Mouse (Mus musculus) forebrain, embryonic 13.5 days (tissue): ENCODE measurements around the gene Wnt6. TPM values are rescaled to one million over a fixed set of nuclear protein-coding genes. Genes with fewer than 3 reads are reported as not detected.
"Not testable (repeated sequence)": the region's sequence is repeated elsewhere in the genome, so short reads cannot be mapped to it uniquely, and the experiment has no call there.

Experiments used
- ATAC-seq: fragments of 200-750 bp; cut with Nextera tagmentation; 2 replicates; pipeline ENCODE4 v1.8.0; 2017
- H3K27ac ChIP-seq: fragments of 300-500 bp; sonication (generic); 2 replicates; pipeline ENCODE4 v1.5.1; 2015; ENCODE audit warnings: inconsistent platforms, mild to moderate bottlenecking, moderate library complexity
- H3K27me3 ChIP-seq: fragments of 300-500 bp; sonication (generic); 2 replicates; pipeline ENCODE4 v1.6.1; 2015; ENCODE audit warnings: mild to moderate bottlenecking, inconsistent platforms
- H3K36me3 ChIP-seq: fragments of 300-500 bp; sonication (generic); 2 replicates; pipeline ENCODE4 v1.6.1; 2015; ENCODE audit warnings: mild to moderate bottlenecking, inconsistent platforms; ENCODE audit not compliant: poor library complexity, severe bottlenecking
- H3K4me1 ChIP-seq: fragments of 300-500 bp; sonication (generic); 2 replicates; pipeline ENCODE4 v1.6.1; 2015; ENCODE audit warnings: inconsistent platforms
- H3K4me2 ChIP-seq: fragments of 300-500 bp; sonication (generic); 2 replicates; pipeline ENCODE4 v1.6.1; 2015; ENCODE audit warnings: inconsistent platforms, mild to moderate bottlenecking, moderate library complexity
- H3K4me3 ChIP-seq: fragments of 300-500 bp; sonication (generic); 2 replicates; pipeline ENCODE4 v1.5.1; 2015; ENCODE audit warnings: mild to moderate bottlenecking, inconsistent platforms
- H3K9ac ChIP-seq: fragments of 300-500 bp; sonication (generic); 2 replicates; pipeline ENCODE4 v1.6.1; 2015; ENCODE audit warnings: mild to moderate bottlenecking, inconsistent platforms
- H3K9me3 ChIP-seq: fragments of 300-500 bp; sonication (generic); replicated peaks from 2 replicates; pipeline ENCODE4 v1.6.1; 2016; ENCODE audit warnings: inconsistent platforms
- WGBS: fragments of 180-500 bp; shearing (Covaris S2); methylation state at CpG from one replicate; pipeline ENCODE4 v1.1.7; 2015; 5-methylcytosine and 5-hydroxymethylcytosine counted together
- polyA plus RNA-seq: library from polyadenylated mRNA; unstranded; fragments of >200 nt; fragmentation: Nextera tagmentation; extraction: Ambion mirVana; gene quantifications from 2 replicates; pipeline ENCODE4 v1.2.1, GENCODE M21; 2015

Gene Wnt6
- polyA plus RNA-seq, 1 experiment from 2014 or later = 0.92 TPM

- Histone ChIP-seq H3K27me3 (peaks cover 23% of the 10 kb centered on the region), H3K27ac (no peak overlapping the region), H3K4me3 (no peak overlapping the region), H3K9me3 (no peaks in the 10 kb centered on the region), H3K4me1 (peaks cover 7% of the 10 kb centered on the region), H3K9ac (no peak overlapping the region), H3K36me3 (no peaks in the 10 kb centered on the region), H3K4me2 (no peak overlapping the region)
- WGBS = 71% methylated on average over 9 of the region's 9 CpGs
- ATAC-seq = no peak
These were observed 43.4 kb downstream of the Wnt6 start for GRCm38 (mm10) chr1:74814931-74815647.

GRCm38 (mm10) chr1:74815965-74816364 lies 44.3 kb downstream of the Wnt6 start:
- not testable (repeated sequence) for H3K4me2 ChIP-seq, ATAC-seq

GRCm38 (mm10) chr1:74816612-74817199 lies 45.0 kb downstream of the Wnt6 start:
- 6% methylated on average over 38 of the region's 38 CpGs for WGBS
- Histone ChIP-seq H3K4me2 (peak overlapping the region; percentile 67), H3K36me3 (no peaks in the 10 kb centered on the region), H3K9ac (peak overlapping the region; percentile 87), H3K27me3 (peaks cover 11% of the 10 kb centered on the region), H3K27ac (peak overlapping the region; percentile 80), H3K4me3 (peak overlapping the region; percentile 75), H3K4me1 (peaks cover 7% of the 10 kb centered on the region), H3K9me3 (no peaks in the 10 kb centered on the region)
- ATAC-seq = peak; percentile 92

More at GRCm38 (mm10) chr1:74815965-74816364, 44.3 kb downstream of the Wnt6 start:
- H3K4me1 ChIP-seq, H3K9me3 ChIP-seq, H3K9ac ChIP-seq, H3K27ac ChIP-seq, H3K36me3 ChIP-seq, H3K4me3 ChIP-seq: not testable (repeated sequence)
- 91% methylated on average over 6 of the region's 6 CpGs for WGBS
- H3K27me3 ChIP-seq = peaks cover 17% of the 10 kb centered on the region

- Histone ChIP-seq H3K9ac (peak overlapping the region; percentile 87), H3K36me3 (no peaks in the 10 kb centered on the region), H3K27me3 (peaks cover 11% of the 10 kb centered on the region), H3K27ac (peak overlapping the region; percentile 80), H3K4me3 (peak overlapping the region; percentile 75), H3K9me3 (no peaks in the 10 kb centered on the region), H3K4me1 (peaks cover 7% of the 10 kb centered on the region), H3K4me2 (peak overlapping the region; percentile 67)
- 15% methylated on average over 14 of the region's 14 CpGs for WGBS
- peak; percentile 55 for ATAC-seq
These were observed 45.5 kb downstream of the Wnt6 start for GRCm38 (mm10) chr1:74817219-74817618.

- no peak for ATAC-seq
- peaks cover 7% of the 10 kb centered on the region for H3K4me1 ChIP-seq
- 92% methylated on average over 1 of the region's 1 CpGs for WGBS
- no peak overlapping the region for H3K27ac ChIP-seq
- H3K36me3 ChIP-seq = no peaks in the 10 kb centered on the region
- no peaks in the 10 kb centered on the region for H3K9me3 ChIP-seq
- no peak overlapping the region for H3K4me2 ChIP-seq
- no peak overlapping the region for H3K9ac ChIP-seq
- H3K4me3 ChIP-seq = no peak overlapping the region
- peaks cover 2% of the 10 kb centered on the region; the same call in 1 of the 2 replicates for H3K27me3 ChIP-seq
These were observed 46.8 kb downstream of the Wnt6 start for GRCm38 (mm10) chr1:74818509-74818908.

DNA sequence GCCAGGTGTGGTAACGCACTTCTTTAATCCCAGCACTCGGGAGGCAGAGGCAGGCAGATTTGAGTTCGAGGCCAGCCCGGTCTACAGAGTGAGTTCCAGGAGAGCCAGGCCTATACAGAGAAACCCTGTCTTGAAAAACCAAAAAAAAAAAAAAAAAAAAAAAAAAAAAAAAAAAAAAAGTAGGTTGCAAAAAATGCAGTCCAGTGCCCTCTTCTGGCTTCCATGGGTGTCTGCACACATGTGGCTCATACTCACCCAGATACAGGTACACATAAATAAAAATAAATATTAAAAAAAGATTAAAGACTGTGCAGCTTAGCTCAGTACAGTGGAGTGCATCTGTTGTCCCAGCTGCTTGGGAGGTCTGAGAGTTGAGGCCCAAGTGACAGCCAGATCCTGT lies 51.9 kb downstream of the Wnt6 start:
- not testable (repeated sequence) for H3K4me2 ChIP-seq, H3K9ac ChIP-seq, ATAC-seq, H3K27ac ChIP-seq, H3K9me3 ChIP-seq, H3K36me3 ChIP-seq, H3K4me3 ChIP-seq, H3K27me3 ChIP-seq
- peaks cover 13% of the 10 kb centered on the region for H3K4me1 ChIP-seq
- 97% methylated on average over 4 of the region's 4 CpGs for WGBS

- no peak for ATAC-seq
- peak overlapping the region; percentile 22; the same call in 1 of the 2 replicates for H3K4me2 ChIP-seq
These were observed 53.0 kb downstream of the Wnt6 start for GRCm38 (mm10) chr1:74824518-74825302.

DNA sequence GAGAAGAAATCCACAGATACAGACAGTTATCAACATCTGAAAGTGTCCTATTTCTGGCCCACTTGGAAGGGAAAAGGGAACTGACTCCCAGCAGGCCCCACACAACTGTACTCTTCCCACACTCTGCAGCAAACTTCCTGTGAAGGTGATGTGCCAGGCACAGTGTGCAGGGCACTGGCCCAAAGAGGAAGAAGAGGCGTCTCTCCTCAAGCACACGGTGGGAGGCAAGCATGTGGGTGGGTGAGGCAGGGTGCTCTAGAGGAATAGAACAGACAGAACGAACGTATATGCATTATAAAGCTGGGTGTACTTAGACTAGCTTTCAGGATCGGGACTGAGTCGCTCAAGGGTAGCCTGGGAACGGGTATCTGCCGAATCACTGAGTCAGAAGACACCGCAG lies 58.4 kb downstream of the Wnt6 start:
- no peak overlapping the region for H3K27ac ChIP-seq
- H3K27me3 ChIP-seq = no peaks in the 10 kb centered on the region
- no peaks in the 10 kb centered on the region for H3K36me3 ChIP-seq
- no peaks in the 10 kb centered on the region for H3K9me3 ChIP-seq
- ATAC-seq = no peak
- H3K4me1 ChIP-seq = peaks cover 6% of the 10 kb centered on the region
- no peak overlapping the region for H3K9ac ChIP-seq
- no peak overlapping the region for H3K4me2 ChIP-seq
- WGBS = 83% methylated on average over 9 of the region's 9 CpGs
- H3K4me3 ChIP-seq = no peak overlapping the region

More at GRCm38 (mm10) chr1:74824518-74825302, 53.0 kb downstream of the Wnt6 start:
- no peaks in the 10 kb centered on the region for H3K27me3 ChIP-seq
- WGBS = 5% methylated on average over 14 of the region's 14 CpGs
- H3K4me3 ChIP-seq = no peak overlapping the region
- no peaks in the 10 kb centered on the region for H3K9me3 ChIP-seq
- peaks cover 13% of the 10 kb centered on the region for H3K4me1 ChIP-seq
- no peaks in the 10 kb centered on the region for H3K36me3 ChIP-seq
- no peak overlapping the region for H3K9ac ChIP-seq
- no peak overlapping the region; the same call in 1 of the 2 replicates for H3K27ac ChIP-seq

DNA sequence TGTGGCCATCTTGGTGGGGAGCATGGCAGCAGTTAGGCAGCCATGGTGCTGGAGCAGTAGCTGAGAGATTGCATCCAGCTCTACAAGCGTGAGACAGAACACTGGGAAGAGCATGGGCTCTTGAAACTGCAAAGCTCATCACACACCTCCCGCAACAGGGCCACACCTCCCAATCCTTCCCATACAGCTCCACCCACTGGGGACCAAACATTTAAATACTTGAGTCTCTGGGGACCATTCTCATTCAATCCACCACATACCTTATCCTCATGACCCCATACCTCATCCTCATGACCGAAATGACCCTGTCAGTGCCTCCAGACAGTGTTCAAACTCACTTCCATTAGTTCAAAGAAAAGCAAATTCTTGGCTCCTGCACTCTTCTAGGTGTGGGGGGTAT lies 61.6 kb downstream of the Wnt6 start:
- H3K36me3 ChIP-seq = no peaks in the 10 kb centered on the region
- no peak overlapping the region for H3K9ac ChIP-seq
- H3K4me2 ChIP-seq = no peak overlapping the region
- H3K27me3 ChIP-seq = no peaks in the 10 kb centered on the region
- H3K9me3 ChIP-seq = no peaks in the 10 kb centered on the region
- H3K4me1 ChIP-seq = no peaks in the 10 kb centered on the region
- WGBS = 90% methylated on average over 3 of the region's 3 CpGs
- H3K27ac ChIP-seq = no peak overlapping the region
- H3K4me3 ChIP-seq = no peak overlapping the region
- no peak for ATAC-seq

Other genes starting within 250 kb of the Wnt6 start
- gene Plcd4, start 229.0 kb upstream of the Wnt6 start, polyA plus RNA-seq = 1.6 and 1.9 TPM in 2 replicates
- gene Usp37, start 227.6 kb upstream of the Wnt6 start, polyA plus RNA-seq = 35.8 and 38.5 TPM in 2 replicates
- 9.2 and 9.3 TPM in 2 replicates for gene Zfp142, start 183.6 kb upstream of the Wnt6 start, polyA plus RNA-seq
- gene Bcs1l, start 183.6 kb upstream of the Wnt6 start, polyA plus RNA-seq = 20.5 and 22.7 TPM in 2 replicates
- 38.8 and 42.8 TPM in 2 replicates for gene Rnf25, start 170.5 kb upstream of the Wnt6 start, polyA plus RNA-seq
- gene Stk36, start 170.4 kb upstream of the Wnt6 start, polyA plus RNA-seq = 24.5 and 24.7 TPM in 2 replicates
- gene Ttll4, start 110.1 kb upstream of the Wnt6 start, polyA plus RNA-seq = 16.7 and 21.2 TPM in 2 replicates
- gene Cyp27a1, start 58.3 kb upstream of the Wnt6 start, polyA plus RNA-seq = 0.81 and 1.4 TPM in 2 replicates
- not detected in 2 replicates for gene Prkag3, start 22.7 kb upstream of the Wnt6 start, polyA plus RNA-seq
- gene Wnt10a, start 19.6 kb downstream of the Wnt6 start, polyA plus RNA-seq = 0.29 and 0.63 TPM in 2 replicates
- gene Cdk5r2, start 83.0 kb downstream of the Wnt6 start, polyA plus RNA-seq = 0.76 and 1.3 TPM in 2 replicates
- not detected in 2 replicates for gene Fev, start 113.5 kb downstream of the Wnt6 start, polyA plus RNA-seq
- gene Cryba2, start 121.3 kb downstream of the Wnt6 start, polyA plus RNA-seq = not detected in 2 replicates
- gene Cfap65, start 163.7 kb downstream of the Wnt6 start, polyA plus RNA-seq = 0.56 and 0.57 TPM in 2 replicates
- 0.20 and 0.21 TPM in 2 replicates for gene Ihh, start 179.8 kb downstream of the Wnt6 start, polyA plus RNA-seq